Mouse (Mus musculus): ENCODE measurements around the gene Lpp. TPM values are rescaled to one million over a fixed set of nuclear protein-coding genes. Genes with fewer than 3 reads are reported as not detected.
A peak's percentile ranks its signal among the peaks of the same experiment; 100 is the strongest.

Gene Lpp
- polyA plus RNA-seq, 1 experiment from 2014 or later: 10.3 TPM

- no peak overlapping the region for H3K9ac ChIP-seq (ENCODE audit: low read depth, low read length)
- no peak overlapping the region for H3K27ac ChIP-seq (ENCODE audit: low read length)
- no peak overlapping the region for H3K4me2 ChIP-seq (ENCODE audit: low read depth, low read length)
- whole genome bisulfite sequencing (ENCODE audit: insufficient replicate concordance): 67% methylated on average over 8 of the region's 8 CpGs
- H3K36me3 ChIP-seq (ENCODE audit: control insufficient read depth, insufficient read depth): no peaks in the 10 kb centered on the region
- no peak overlapping the region for H3K4me3 ChIP-seq (ENCODE audit: low read depth, low read length)
- no peak for ATAC-seq (ENCODE audit: low read depth)
- H3K27me3 ChIP-seq (ENCODE audit: control insufficient read depth, insufficient read depth, low read depth, low read length): no peaks in the 10 kb centered on the region
- peaks cover 6% of the 10 kb centered on the region; the same call in 1 of the 2 replicates for H3K4me1 ChIP-seq (ENCODE audit: control insufficient read depth, low read depth, low read length)
- H3K9me3 ChIP-seq (replicated peaks; ENCODE audit: control insufficient read depth, low read length): no peaks in the 10 kb centered on the region
Measured at GRCm38 (mm10) chr16:24475305-24475947, 82.1 kb downstream of the Lpp start.

DNA sequence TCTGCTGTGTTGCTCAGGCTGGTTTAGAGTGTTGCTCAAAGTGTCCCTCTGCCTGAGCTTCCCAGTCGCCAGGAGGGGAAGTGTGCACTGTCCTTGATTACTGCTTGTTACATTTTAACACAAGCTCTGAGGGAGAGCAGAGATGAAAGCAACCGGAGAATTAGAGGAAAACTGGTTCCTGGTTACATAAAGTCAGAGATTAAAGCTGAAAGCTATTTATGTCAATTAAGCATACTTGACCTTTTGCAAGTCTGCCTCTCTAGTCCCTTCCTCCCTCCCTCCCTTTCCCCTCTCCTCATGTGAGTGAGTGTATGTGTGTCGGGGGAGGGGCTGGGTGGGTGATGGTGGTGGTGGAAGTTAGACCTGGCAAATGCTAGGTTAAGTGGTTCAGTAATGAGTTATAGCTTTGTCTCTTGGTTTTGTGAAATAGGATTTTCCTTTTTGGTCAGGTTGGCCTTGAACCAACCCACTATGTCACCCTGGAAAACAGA, 83.6 kb downstream of the Lpp start:
- Histone ChIP-seq H3K9ac (ENCODE audit: low read depth, low read length) (no peak overlapping the region), H3K4me3 (ENCODE audit: low read depth, low read length) (no peak overlapping the region), H3K9me3 (replicated peaks; ENCODE audit: control insufficient read depth, low read length) (no peaks in the 10 kb centered on the region), H3K4me1 (ENCODE audit: control insufficient read depth, low read depth, low read length) (peaks cover 6% of the 10 kb centered on the region; the same call in 1 of the 2 replicates), H3K27me3 (ENCODE audit: control insufficient read depth, insufficient read depth, low read depth, low read length) (no peaks in the 10 kb centered on the region), H3K4me2 (ENCODE audit: low read depth, low read length) (no peak overlapping the region), H3K27ac (ENCODE audit: low read length) (peak overlapping the region; percentile 3; the same call in 1 of the 2 replicates), H3K36me3 (ENCODE audit: control insufficient read depth, insufficient read depth) (no peaks in the 10 kb centered on the region)
- WGBS (ENCODE audit: insufficient replicate concordance): 13% methylated on average over 3 of the region's 3 CpGs
- ATAC-seq (ENCODE audit: low read depth): peak; percentile 67; the same call in 1 of the 2 replicates

DNA sequence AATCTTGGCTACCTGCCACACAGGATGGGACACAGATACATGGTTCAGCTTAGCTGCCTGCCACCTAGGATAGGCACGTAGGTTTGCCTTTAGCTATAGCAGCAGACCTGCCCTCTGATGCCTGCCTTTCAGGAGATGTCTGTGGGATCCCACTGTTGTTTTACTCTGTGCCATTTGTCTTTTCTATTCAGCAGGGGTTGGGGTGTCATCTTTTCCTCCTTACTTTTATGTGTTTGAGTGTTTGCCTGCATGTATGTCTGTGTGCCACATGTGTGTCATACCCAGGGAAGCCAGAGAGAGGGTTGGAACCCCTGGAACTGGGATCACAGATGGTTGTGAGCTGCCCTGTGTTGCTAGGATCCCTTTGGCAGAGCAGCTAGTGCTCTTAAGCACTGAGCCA, 84.7 kb downstream of the Lpp start:
- WGBS (ENCODE audit: insufficient replicate concordance): 45% methylated on average over 1 of the region's 1 CpGs
- Histone ChIP-seq H3K4me1 (ENCODE audit: control insufficient read depth, low read depth, low read length) (peaks cover 6% of the 10 kb centered on the region; the same call in 1 of the 2 replicates), H3K9me3 (replicated peaks; ENCODE audit: control insufficient read depth, low read length) (no peaks in the 10 kb centered on the region), H3K9ac (ENCODE audit: low read depth, low read length) (no peak overlapping the region), H3K4me3 (ENCODE audit: low read depth, low read length) (no peak overlapping the region), H3K27ac (ENCODE audit: low read length) (no peak overlapping the region), H3K4me2 (ENCODE audit: low read depth, low read length) (no peak overlapping the region), H3K36me3 (ENCODE audit: control insufficient read depth, insufficient read depth) (no peaks in the 10 kb centered on the region), H3K27me3 (ENCODE audit: control insufficient read depth, insufficient read depth, low read depth, low read length) (no peaks in the 10 kb centered on the region)
- no peak for ATAC-seq (ENCODE audit: low read depth)

- Histone ChIP-seq H3K4me1 (ENCODE audit: control insufficient read depth, low read depth, low read length) (peaks cover 6% of the 10 kb centered on the region; the same call in 1 of the 2 replicates), H3K4me3 (ENCODE audit: low read depth, low read length) (no peak overlapping the region), H3K9ac (ENCODE audit: low read depth, low read length) (no peak overlapping the region), H3K36me3 (ENCODE audit: control insufficient read depth, insufficient read depth) (no peaks in the 10 kb centered on the region), H3K4me2 (ENCODE audit: low read depth, low read length) (no peak overlapping the region), H3K27me3 (ENCODE audit: control insufficient read depth, insufficient read depth, low read depth, low read length) (no peaks in the 10 kb centered on the region), H3K27ac (ENCODE audit: low read length) (no peak overlapping the region), H3K9me3 (replicated peaks; ENCODE audit: control insufficient read depth, low read length) (no peaks in the 10 kb centered on the region)
- WGBS (ENCODE audit: insufficient replicate concordance): 77% methylated on average over 4 of the region's 4 CpGs
- ATAC-seq (ENCODE audit: low read depth): no peak
Measured at GRCm38 (mm10) chr16:24478851-24479250, 85.5 kb downstream of the Lpp start.

- 61% methylated on average over 6 of the region's 6 CpGs for WGBS (ENCODE audit: insufficient replicate concordance)
- Histone ChIP-seq H3K9me3 (replicated peaks; ENCODE audit: control insufficient read depth, low read length) (no peaks in the 10 kb centered on the region), H3K4me2 (ENCODE audit: low read depth, low read length) (no peak overlapping the region), H3K36me3 (ENCODE audit: control insufficient read depth, insufficient read depth) (no peaks in the 10 kb centered on the region), H3K27ac (ENCODE audit: low read length) (no peak overlapping the region), H3K4me1 (ENCODE audit: control insufficient read depth, low read depth, low read length) (no peaks in the 10 kb centered on the region), H3K4me3 (ENCODE audit: low read depth, low read length) (no peak overlapping the region), H3K27me3 (ENCODE audit: control insufficient read depth, insufficient read depth, low read depth, low read length) (no peaks in the 10 kb centered on the region), H3K9ac (ENCODE audit: low read depth, low read length) (no peak overlapping the region)
- no peak for ATAC-seq (ENCODE audit: low read depth)
Measured at GRCm38 (mm10) chr16:24482648-24483047, 89.3 kb downstream of the Lpp start.

- H3K4me3 ChIP-seq (ENCODE audit: low read depth, low read length): no peak overlapping the region
- WGBS (ENCODE audit: insufficient replicate concordance): 71% methylated on average over 13 of the region's 13 CpGs
- ATAC-seq (ENCODE audit: low read depth): no peak
Measured at GRCm38 (mm10) chr16:24483527-24484101, 90.3 kb downstream of the Lpp start.

DNA sequence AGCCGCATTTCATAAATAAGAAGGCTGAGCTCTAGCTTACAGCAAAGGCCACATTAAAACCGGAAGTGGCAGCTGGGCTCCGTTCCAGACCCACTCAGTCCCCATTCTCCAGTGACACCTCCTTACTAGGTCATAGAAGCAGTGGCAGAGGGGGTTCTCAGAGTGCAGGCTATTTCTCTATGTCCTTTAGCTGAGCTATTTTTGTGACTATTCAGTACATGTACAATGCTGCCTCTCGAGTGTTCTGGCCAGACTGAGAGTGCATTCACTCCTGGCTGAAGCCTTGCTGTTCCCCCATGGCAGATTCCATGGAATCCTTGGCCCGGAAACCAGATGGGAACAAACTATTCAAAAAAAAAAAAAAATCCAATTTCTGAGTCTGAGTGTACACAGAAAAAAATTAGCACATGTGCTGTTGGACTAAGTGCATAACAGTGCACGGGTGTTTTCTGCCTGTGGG, 94.5 kb downstream of the Lpp start:
- H3K9ac ChIP-seq (ENCODE audit: low read depth, low read length): no peak overlapping the region
- H3K36me3 ChIP-seq (ENCODE audit: control insufficient read depth, insufficient read depth): no peaks in the 10 kb centered on the region
- H3K4me3 ChIP-seq (ENCODE audit: low read depth, low read length): no peak overlapping the region
- H3K4me2 ChIP-seq (ENCODE audit: low read depth, low read length): no peak overlapping the region
- no peaks in the 10 kb centered on the region for H3K27me3 ChIP-seq (ENCODE audit: control insufficient read depth, insufficient read depth, low read depth, low read length)
- 50% methylated on average over 6 of the region's 6 CpGs for WGBS (ENCODE audit: insufficient replicate concordance)
- no peak for ATAC-seq (ENCODE audit: low read depth)
- no peaks in the 10 kb centered on the region; the same call in 1 of the 2 replicates for H3K4me1 ChIP-seq (ENCODE audit: control insufficient read depth, low read depth, low read length)
- no peak overlapping the region for H3K27ac ChIP-seq (ENCODE audit: low read length)
- H3K9me3 ChIP-seq (replicated peaks; ENCODE audit: control insufficient read depth, low read length): no peaks in the 10 kb centered on the region

More at GRCm38 (mm10) chr16:24483527-24484101, 90.3 kb downstream of the Lpp start:
- H3K27me3 ChIP-seq (ENCODE audit: control insufficient read depth, insufficient read depth, low read depth, low read length): no peaks in the 10 kb centered on the region
- H3K4me2 ChIP-seq (ENCODE audit: low read depth, low read length): no peak overlapping the region
- no peak overlapping the region for H3K9ac ChIP-seq (ENCODE audit: low read depth, low read length)
- no peaks in the 10 kb centered on the region for H3K36me3 ChIP-seq (ENCODE audit: control insufficient read depth, insufficient read depth)
- H3K27ac ChIP-seq (ENCODE audit: low read length): no peak overlapping the region
- no peaks in the 10 kb centered on the region for H3K9me3 ChIP-seq (replicated peaks; ENCODE audit: control insufficient read depth, low read length)
- no peaks in the 10 kb centered on the region for H3K4me1 ChIP-seq (ENCODE audit: control insufficient read depth, low read depth, low read length)

GRCm38 (mm10) chr16:24489516-24490285, 96.4 kb downstream of the Lpp start:
- Histone ChIP-seq H3K27me3 (ENCODE audit: control insufficient read depth, insufficient read depth, low read depth, low read length) (no peaks in the 10 kb centered on the region), H3K27ac (ENCODE audit: low read length) (no peak overlapping the region), H3K4me2 (ENCODE audit: low read depth, low read length) (no peak overlapping the region), H3K36me3 (ENCODE audit: control insufficient read depth, insufficient read depth) (no peaks in the 10 kb centered on the region), H3K4me3 (ENCODE audit: low read depth, low read length) (no peak overlapping the region), H3K9me3 (replicated peaks; ENCODE audit: control insufficient read depth, low read length) (no peaks in the 10 kb centered on the region), H3K4me1 (ENCODE audit: control insufficient read depth, low read depth, low read length) (no peaks in the 10 kb centered on the region; the same call in 1 of the 2 replicates), H3K9ac (ENCODE audit: low read depth, low read length) (no peak overlapping the region)
- no peak for ATAC-seq (ENCODE audit: low read depth)
- 72% methylated on average over 8 of the region's 8 CpGs for WGBS (ENCODE audit: insufficient replicate concordance)
